ENCODE assay signal across 10 mouse cellular contexts in genomic region chr13:102533784-102534183, GRCm38 (mm10).
DNase-seq lines count a peak whose midpoint lies in the region; ATAC-seq and TF ChIP-seq lines count a peak whose summit lies in the region.
"Had no signal": no experiment of that assay in that cellular context is flagged by ENCODE, and none has a peak within 500 bp of the region (broad histone marks: within the 10 kb centered on the region; RNA-seq: fewer than 3 reads in every experiment).

No protein-coding gene starts in this region.

- intact Hi-C loops in heart, postnatal 25 days (cut with DNase I): no loop called here
- intact Hi-C loops in left cerebral cortex, postnatal 4 days (cut with DNase I): no loop called here

- no peaks in the 10 kb centered on the region for H3K36me3 ChIP-seq in heart, postnatal 0 days (replicated peaks; ENCODE audit: control insufficient read depth, insufficient read depth, low read length)
- no peaks in the 10 kb centered on the region for H3K36me3 ChIP-seq in embryonic facial prominence, embryonic 15.5 days
- H3K36me3 ChIP-seq in hindbrain, embryonic 15.5 days: no peaks in the 10 kb centered on the region
- H3K36me3 ChIP-seq: embryonic facial prominence, embryonic 12.5 days; liver, embryonic 13.5 days had no signal

- H3K9ac ChIP-seq in heart, postnatal 0 days (replicated peaks; ENCODE audit: low read depth, low read length): no peak overlapping the region
- H3K9ac ChIP-seq in embryonic facial prominence, embryonic 15.5 days: no peak overlapping the region
- no peak overlapping the region for H3K9ac ChIP-seq in hindbrain, embryonic 15.5 days
- H3K9ac ChIP-seq: embryonic facial prominence, embryonic 12.5 days; liver, embryonic 13.5 days had no signal

- H3K27ac ChIP-seq in heart, postnatal 0 days (ENCODE audit: low read depth): no peak overlapping the region
- 0 out of 2 replicates have a peak overlapping the region, but pooled peaks have one; percentile 28 for H3K27ac ChIP-seq in embryonic facial prominence, embryonic 15.5 days (replicated peaks)
- no peak overlapping the region for H3K27ac ChIP-seq in hindbrain, embryonic 15.5 days (replicated peaks)
- H3K27ac ChIP-seq: embryonic facial prominence, embryonic 12.5 days; liver, embryonic 13.5 days had no signal

- H3K4me2 ChIP-seq in heart, postnatal 0 days (ENCODE audit: low read depth, low read length): no peak overlapping the region
- H3K4me2 ChIP-seq in embryonic facial prominence, embryonic 15.5 days (replicated peaks): 0 out of 2 replicates have a peak overlapping the region, but pooled peaks have one; percentile 5
- no peak overlapping the region for H3K4me2 ChIP-seq in hindbrain, embryonic 15.5 days
- H3K4me2 ChIP-seq: embryonic facial prominence, embryonic 12.5 days; liver, embryonic 13.5 days had no signal

- peak; percentile 31 for TF ChIP-seq CTCF in heart, postnatal 0 days (IDR thresholded peaks at IDR 0.05; ENCODE audit: low read depth)

- no peak for TF ChIP-seq EP300 in heart, postnatal 0 days (IDR thresholded peaks at IDR 0.05; ENCODE audit: low read depth)

- H3K4me1 ChIP-seq in heart, postnatal 0 days (ENCODE audit: control insufficient read depth, insufficient read depth): no peaks in the 10 kb centered on the region
- peaks cover 27% of the 10 kb centered on the region for H3K4me1 ChIP-seq in embryonic facial prominence, embryonic 15.5 days
- H3K4me1 ChIP-seq in hindbrain, embryonic 15.5 days (replicated peaks): peaks cover 21% of the 10 kb centered on the region
- H3K4me1 ChIP-seq: liver, embryonic 13.5 days had no signal

- no peaks in the 10 kb centered on the region for H3K9me3 ChIP-seq in heart, postnatal 0 days (replicated peaks; ENCODE audit: control insufficient read depth, low read length)
- no peaks in the 10 kb centered on the region for H3K9me3 ChIP-seq in embryonic facial prominence, embryonic 15.5 days (replicated peaks)
- no peaks in the 10 kb centered on the region for H3K9me3 ChIP-seq in hindbrain, embryonic 15.5 days
- H3K9me3 ChIP-seq: embryonic facial prominence, embryonic 12.5 days; liver, embryonic 13.5 days had no signal

- H3K4me3 ChIP-seq in heart, postnatal 0 days (ENCODE audit: low read depth, low read length): no peak overlapping the region
- no peak overlapping the region for H3K4me3 ChIP-seq in embryonic facial prominence, embryonic 15.5 days (replicated peaks)
- H3K4me3 ChIP-seq in hindbrain, embryonic 15.5 days: no peak overlapping the region
- H3K4me3 ChIP-seq: embryonic facial prominence, embryonic 12.5 days; liver, embryonic 13.5 days had no signal

- WGBS in heart, postnatal 0 days: 38% methylated on average over 4 of the region's 4 CpGs
- WGBS in embryonic facial prominence, embryonic 15.5 days: 8% methylated on average over 4 of the region's 4 CpGs
- WGBS in hindbrain, embryonic 15.5 days: 13% methylated on average over 4 of the region's 4 CpGs

- no peaks in the 10 kb centered on the region for H3K27me3 ChIP-seq in heart, postnatal 0 days (ENCODE audit: control insufficient read depth, insufficient read depth, low read length)
- no peaks in the 10 kb centered on the region for H3K27me3 ChIP-seq in embryonic facial prominence, embryonic 15.5 days
- no peaks in the 10 kb centered on the region for H3K27me3 ChIP-seq in hindbrain, embryonic 15.5 days
- H3K27me3 ChIP-seq: embryonic facial prominence, embryonic 12.5 days had no signal

- DNase-seq in heart, postnatal 0 days (ENCODE audit: low spot score): peak; percentile 40
- DNase-seq in heart, postnatal 25 days (ENCODE audit: low spot score): no peak
- peak; percentile 66 for DNase-seq in left cerebral cortex, postnatal 4 days
- peak; percentile 22 for DNase-seq in skeletal muscle tissue, adult 2 months (ENCODE audit: low read depth, low spot score)
- no peak for DNase-seq in liver
- no peak for DNase-seq in thymus, postnatal 0 days (ENCODE audit: low spot score)
- DNase-seq: liver, embryonic 13.5 days had no signal

- peak; percentile 47; the same call in 1 of the 2 replicates for ATAC-seq in heart, postnatal 0 days (ENCODE audit: insufficient read depth, low read depth)
- peak; percentile 58; the same call in 1 of the 2 replicates for ATAC-seq in embryonic facial prominence, embryonic 15.5 days (ENCODE audit: insufficient number of reproducible peaks, low FRiP score, low TSS enrichment, low read depth)
- ATAC-seq in hindbrain, embryonic 15.5 days (ENCODE audit: low FRiP score, low read depth): peak; percentile 65; the same call in 1 of the 2 replicates

Comparison
In these comparisons a context has a peak if more than half of its experiments do, and no peak if none do; other contexts are left out.
1. DNase-seq: peak in heart, postnatal 0 days (single experiment), left cerebral cortex, postnatal 4 days (single experiment) and skeletal muscle tissue, adult 2 months (single experiment); none in heart, postnatal 25 days (single experiment), liver (single experiment) and thymus, postnatal 0 days (single experiment).
2. Peak in every context shown above with its lines, with median percentiles within 50 percentile points of each other: ATAC-seq.